Mouse (Mus musculus): ENCODE data around the gene Dctn5.

DNA sequence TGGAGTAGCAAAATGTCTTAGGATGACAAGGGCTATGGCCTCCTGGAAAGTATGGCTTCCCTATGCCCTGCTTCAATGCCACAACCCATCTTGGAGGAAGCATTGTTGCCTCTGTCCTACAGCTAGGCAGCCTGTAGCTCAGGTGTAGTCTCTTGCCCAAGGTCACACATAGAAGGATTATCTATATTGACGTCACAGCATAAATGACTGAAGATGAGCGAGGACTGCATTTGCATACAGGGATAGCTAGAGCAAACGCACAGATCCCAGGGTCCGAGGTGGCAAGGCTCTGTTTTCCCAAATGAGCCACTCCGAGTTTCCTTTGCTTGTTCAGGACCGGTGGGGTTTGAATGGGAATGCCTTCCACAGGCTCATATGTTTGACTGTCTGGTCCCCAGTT is 37.9 kb downstream of the Dctn5 start:
- no peak for TF ChIP-seq CTCF (IDR thresholded peaks at IDR 0.05; ENCODE audit: low read depth)
- no peak for TF ChIP-seq EP300 (IDR thresholded peaks at IDR 0.05; ENCODE audit: low read depth)
